Mouse (Mus musculus) c-Kit-positive CD71-negative TER-119-negative erythroid progenitor cells, embryonic 14.5 days (primary cell): ENCODE results near the gene Tead1.

Experiments
- DNase-seq: peaks from one replicate; pipeline ENCODE4 v3.0.0-alpha.2; 2013; ENCODE audit warnings: low read depth

Tead1 gene

GRCm38 (mm10) chr7:112859887-112860286, 180.8 kb downstream of the Tead1 start:
- DNase-seq = peak; percentile 34

DNA sequence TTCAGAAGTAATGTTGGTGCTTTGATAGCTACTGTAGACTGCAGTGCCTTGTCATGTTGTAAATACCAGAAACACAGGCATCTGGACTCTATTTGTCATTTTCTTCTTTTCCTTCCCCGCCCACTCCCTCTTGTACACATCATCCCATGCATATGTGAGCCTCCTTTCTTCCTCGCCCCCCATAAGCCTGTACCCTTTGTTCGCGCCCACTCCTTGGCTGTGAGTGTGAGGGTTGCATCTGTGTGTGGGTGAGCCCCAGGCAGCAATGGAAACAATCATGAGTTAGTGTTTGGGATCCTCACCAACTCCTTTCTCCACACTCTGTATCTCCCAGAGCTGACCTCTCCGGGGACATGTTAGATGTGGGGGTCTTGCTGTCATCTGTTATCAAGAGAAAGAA, 183.0 kb downstream of the Tead1 start:
- DNase-seq = no peak

- no peak for DNase-seq
These were observed 185.1 kb downstream of the Tead1 start for GRCm38 (mm10) chr7:112864188-112864587.

- DNase-seq = peak; percentile 18
These were observed 186.6 kb downstream of the Tead1 start for GRCm38 (mm10) chr7:112865739-112866138.

DNA sequence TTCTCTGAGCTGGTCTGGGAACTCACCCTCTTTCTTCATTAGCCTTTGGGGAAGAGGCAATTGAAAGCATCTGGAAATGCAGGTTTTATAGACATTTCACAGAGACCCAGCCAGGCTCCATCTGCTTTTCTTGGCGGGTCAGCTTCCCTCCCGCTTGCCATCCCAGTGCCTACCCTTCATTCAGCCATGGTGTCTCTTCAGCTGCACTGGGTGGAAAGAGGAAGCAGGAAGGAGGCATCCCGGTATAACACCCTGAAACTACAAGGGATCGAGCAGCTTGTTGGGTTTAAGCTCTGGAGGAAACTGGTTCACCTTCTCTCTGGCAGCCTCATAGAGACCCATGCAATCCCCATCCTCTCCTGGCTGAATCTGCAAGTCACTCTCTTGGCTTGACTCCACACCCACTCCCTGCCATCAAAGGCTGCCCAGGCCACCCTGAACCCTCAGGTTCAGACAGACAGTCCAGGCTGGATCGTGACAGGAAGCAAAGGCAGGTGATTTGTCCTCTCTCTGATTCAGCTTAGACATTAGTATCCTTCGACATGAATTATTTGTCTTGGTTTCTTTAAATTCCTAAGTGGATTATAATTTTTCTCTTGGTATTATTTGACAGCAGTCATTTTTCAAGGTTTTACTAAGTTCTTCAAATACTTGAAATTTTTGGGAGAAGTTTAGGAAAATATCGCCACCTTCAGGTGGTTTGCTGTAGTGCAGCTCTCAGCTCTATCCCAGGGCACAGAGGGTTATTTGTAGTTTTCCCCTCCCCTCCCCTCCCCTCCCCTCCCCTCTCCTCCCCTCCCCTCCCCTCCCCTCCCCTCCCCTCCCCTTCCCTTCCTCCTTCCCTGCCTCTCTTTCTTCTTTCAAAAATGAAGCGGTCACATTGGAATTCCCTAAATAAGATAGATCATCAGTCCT, 189.7 kb downstream of the Tead1 start:
- peak; percentile 13 for DNase-seq

DNA sequence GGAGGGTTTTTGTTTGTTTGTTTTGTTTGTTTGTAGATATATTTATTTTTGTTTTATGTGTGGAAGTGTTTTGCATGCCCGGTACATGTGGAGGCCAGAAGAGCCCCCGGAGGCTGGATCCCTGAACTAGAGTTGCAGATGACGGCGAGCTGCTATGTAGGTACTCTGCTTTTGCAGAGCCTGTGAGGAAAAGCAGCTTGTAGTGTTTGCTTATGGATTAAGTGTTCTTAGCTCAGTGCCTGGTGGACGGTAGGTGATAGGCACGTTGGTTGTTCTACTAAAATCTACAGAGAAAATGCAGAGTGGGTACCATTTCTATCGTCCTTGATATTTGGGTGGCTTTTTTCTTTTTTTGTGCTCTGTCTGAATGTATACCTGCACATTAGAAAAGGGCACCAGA, 192.6 kb downstream of the Tead1 start:
- no peak for DNase-seq

GRCm38 (mm10) chr7:112872435-112873196, 193.5 kb downstream of the Tead1 start:
- DNase-seq = no peak

- no peak for DNase-seq
These were observed 197.0 kb downstream of the Tead1 start for GRCm38 (mm10) chr7:112876128-112876527.

DNA sequence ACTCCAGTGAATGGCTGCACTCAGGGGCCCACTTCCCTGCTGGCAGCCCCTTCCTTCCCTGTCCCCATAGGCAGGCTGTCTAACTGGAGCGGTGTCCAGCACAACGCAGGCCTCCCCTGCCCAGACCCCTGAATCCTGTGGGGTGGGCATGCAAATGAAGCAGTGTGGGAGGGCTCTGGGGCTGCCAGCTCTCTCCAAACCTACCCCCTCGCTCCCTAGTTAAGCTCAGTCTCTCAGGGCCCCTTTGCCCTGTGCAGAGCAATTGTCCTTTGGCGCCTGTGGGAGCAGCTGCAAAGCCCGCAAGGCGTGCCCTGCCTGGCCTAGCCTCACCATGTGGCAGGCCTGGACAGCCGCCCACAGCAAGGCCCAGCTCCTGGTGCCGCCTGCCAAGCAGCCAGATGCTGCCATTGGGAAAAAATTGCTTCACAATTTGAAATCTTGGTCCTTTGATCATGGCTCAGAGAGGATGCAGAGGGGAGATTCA, 204.7 kb downstream of the Tead1 start:
- no peak for DNase-seq

GRCm38 (mm10) chr7:112885546-112885945, 206.4 kb downstream of the Tead1 start:
- DNase-seq = no peak

- DNase-seq = no peak
These were observed 212.8 kb downstream of the Tead1 start for GRCm38 (mm10) chr7:112891883-112892282.

- DNase-seq = no peak
These were observed 213.5 kb downstream of the Tead1 start for GRCm38 (mm10) chr7:112892595-112892994.

DNA sequence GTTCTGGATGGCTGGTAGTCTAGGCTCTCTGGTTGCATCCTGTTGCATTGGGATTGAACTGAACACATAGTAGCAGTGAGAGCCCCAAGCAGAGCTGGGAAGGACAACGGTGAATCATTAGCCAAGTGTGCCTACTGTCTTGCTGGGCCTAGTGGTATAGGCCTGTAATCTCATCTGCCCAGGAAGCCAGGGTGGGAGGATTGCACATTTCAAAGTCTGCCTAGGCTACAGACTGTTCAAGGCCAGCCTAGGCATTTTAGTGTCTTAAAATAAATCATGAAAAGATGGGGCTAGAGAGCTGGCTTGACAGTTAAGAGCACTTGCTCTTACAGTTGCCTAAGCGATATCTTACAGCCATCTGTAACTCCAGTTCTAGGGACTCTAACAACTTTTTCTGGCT, 217.2 kb downstream of the Tead1 start:
- DNase-seq = no peak

GRCm38 (mm10) chr7:112901710-112902109, 222.6 kb downstream of the Tead1 start:
- no peak for DNase-seq

DNA sequence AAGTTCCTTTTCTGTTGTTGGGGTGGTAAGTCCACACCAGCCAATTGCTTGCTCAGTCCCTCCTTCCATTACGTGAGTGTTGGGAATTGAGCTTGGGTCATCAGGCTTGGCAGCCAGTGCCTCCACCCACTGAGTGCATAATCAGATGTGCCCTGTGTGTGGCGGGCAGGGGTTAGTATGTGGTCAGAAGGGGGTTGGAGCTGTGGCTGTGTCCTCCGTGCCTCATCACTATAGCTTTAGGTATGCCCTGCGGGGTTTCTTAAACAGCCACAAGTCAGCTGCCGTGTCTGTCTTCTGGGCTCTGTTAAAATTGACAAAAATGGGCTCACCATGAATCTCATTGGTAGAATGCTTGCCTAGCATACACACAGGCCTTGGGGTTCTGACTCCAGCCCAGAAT, 227.7 kb downstream of the Tead1 start:
- DNase-seq = no peak

DNA sequence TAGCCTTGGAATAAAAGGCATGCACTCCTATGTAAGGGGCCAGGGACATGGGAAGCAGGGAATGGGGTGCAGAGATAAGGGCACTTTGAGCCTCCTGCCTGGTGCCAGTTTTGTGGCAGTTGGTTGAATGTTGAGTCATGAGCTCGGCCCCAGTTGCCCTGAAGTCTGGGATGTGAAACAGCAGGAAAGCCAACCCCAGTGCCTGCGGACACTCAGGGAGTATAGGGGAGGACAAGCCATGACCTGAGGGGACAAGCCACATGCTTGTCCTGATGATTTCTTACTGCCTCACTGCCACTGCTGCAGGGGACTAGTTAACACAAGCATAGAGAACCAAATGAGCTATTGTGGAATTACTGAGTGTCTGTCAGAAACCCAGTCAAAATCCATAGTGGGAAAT, 228.3 kb downstream of the Tead1 start:
- no peak for DNase-seq

GRCm38 (mm10) chr7:112909164-112909563, 230.0 kb downstream of the Tead1 start:
- no peak for DNase-seq

GRCm38 (mm10) chr7:112912969-112913368, 233.9 kb downstream of the Tead1 start:
- no peak for DNase-seq

DNA sequence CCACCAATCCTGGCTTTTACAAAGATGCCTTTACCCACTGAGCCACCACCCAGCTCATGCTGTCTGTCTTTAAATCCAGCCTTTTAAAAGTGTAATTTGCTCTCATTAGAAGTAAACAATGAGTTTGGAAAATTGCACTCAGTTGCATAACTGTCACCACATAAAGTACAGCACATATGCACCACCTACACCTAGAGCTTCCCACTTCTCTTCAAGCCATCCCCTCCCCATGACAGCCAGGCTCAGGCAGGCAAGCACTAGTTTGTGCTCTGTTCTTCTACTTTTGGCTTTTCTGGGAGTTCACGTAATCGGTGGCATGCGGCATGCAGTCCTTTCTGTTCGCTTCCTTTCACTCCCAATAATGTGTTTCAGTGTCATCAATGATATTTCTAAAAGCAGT, 236.5 kb downstream of the Tead1 start:
- DNase-seq = no peak

GRCm38 (mm10) chr7:112917613-112918278, 238.6 kb downstream of the Tead1 start:
- no peak for DNase-seq

DNA sequence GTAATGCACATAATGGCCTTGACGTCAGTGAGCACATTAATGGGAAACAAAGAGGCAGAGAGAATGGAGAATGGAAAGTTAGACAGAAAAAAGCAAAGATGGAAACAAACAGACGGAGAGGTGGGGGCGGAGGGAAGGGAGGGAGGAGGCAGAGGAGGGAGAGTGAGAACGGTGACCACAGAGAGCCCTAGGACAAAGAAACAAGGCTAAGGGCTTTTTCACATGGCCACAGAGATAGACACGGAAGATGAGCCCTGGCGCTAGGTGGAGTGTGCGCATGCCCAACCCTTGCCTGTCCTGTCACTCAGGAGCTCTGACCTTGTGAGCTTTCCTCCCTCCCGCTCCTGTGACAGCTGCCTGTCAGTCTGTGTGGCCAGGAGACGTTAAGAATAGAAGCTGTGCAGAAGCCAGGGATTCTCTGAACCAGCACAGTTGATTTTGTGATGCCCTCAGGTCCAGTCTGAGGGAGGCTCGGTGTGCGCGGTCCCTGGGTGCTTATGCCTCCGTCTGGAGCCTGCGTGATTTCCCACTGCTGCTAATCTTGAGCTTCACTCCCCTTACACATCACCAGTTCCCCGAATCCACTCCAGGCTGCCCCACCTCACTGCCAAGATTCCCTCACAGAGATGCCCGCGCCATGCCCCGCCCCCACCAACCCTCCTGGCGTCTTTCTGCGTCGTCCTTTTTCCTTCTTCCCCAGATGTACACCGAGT, 239.3 kb downstream of the Tead1 start:
- no peak for DNase-seq

- peak; percentile 8 for DNase-seq
These were observed 240.7 kb downstream of the Tead1 start for GRCm38 (mm10) chr7:112919845-112920244.
